Mouse (Mus musculus) intestine, embryonic 14.5 days (tissue): ENCODE data around the gene Fhit. TPM values are rescaled to one million over a fixed set of nuclear protein-coding genes. Genes with fewer than 3 reads are reported as not detected.

Source experiments
- ATAC-seq: fragments of 200-750 bp; cut with Nextera tagmentation; replicated peaks from 2 replicates; pipeline ENCODE4 v1.8.0; 2017; ENCODE audit warnings: low read depth, moderate number of reproducible peaks, moderate TSS enrichment, moderate library complexity; ENCODE audit not compliant: low FRiP score, low TSS enrichment
- DNase-seq: peaks from one replicate; pipeline ENCODE4 v3.0.0-alpha.2; 2018; ENCODE audit warnings: low spot score
- H3K27ac ChIP-seq: fragments of 300-500 bp; sonication (generic); 2 replicates; pipeline ENCODE4 v1.5.1; 2014; ENCODE audit warnings: low read depth, mild to moderate bottlenecking, control low read depth
- H3K27me3 ChIP-seq: fragments of 300-500 bp; sonication (generic); replicated peaks from 2 replicates; pipeline ENCODE4 v1.6.1; 2014; ENCODE audit warnings: low read length, control low read depth; ENCODE audit not compliant: control insufficient read depth, insufficient read depth
- H3K36me3 ChIP-seq: fragments of 300-500 bp; sonication (generic); 2 replicates; pipeline ENCODE4 v1.6.1; 2014; ENCODE audit warnings: low read length, control low read depth; ENCODE audit not compliant: control insufficient read depth, insufficient read depth
- H3K4me1 ChIP-seq: fragments of 300-500 bp; sonication (generic); replicated peaks from 2 replicates; pipeline ENCODE4 v1.6.1; 2014; ENCODE audit warnings: low read length, control low read depth, mixed read lengths; ENCODE audit not compliant: control insufficient read depth, insufficient read depth
- H3K4me2 ChIP-seq: fragments of 300-500 bp; sonication (generic); 2 replicates; pipeline ENCODE4 v1.6.1; 2014; ENCODE audit warnings: low read length
- H3K4me3 ChIP-seq: fragments of 300-500 bp; sonication (generic); 2 replicates; pipeline ENCODE4 v1.5.1; 2014; ENCODE audit warnings: low read depth, low read length, control low read depth, mixed read lengths
- H3K9ac ChIP-seq: fragments of 300-500 bp; sonication (generic); 2 replicates; pipeline ENCODE4 v1.6.1; 2014; ENCODE audit warnings: mild to moderate bottlenecking, low read length
- H3K9me3 ChIP-seq: fragments of 300-500 bp; sonication (generic); 2 replicates; pipeline ENCODE4 v1.6.1; 2016; ENCODE audit warnings: low read length, control low read depth; ENCODE audit not compliant: control insufficient read depth
- WGBS: fragments of 180-500 bp; shearing (Covaris S2); extraction: QIAGEN DNeasy Blood & Tissue Kit; methylation state at CpG from one replicate; pipeline ENCODE4 v1.1.7; 2014; 5-methylcytosine and 5-hydroxymethylcytosine counted together
- polyA plus RNA-seq: library from polyadenylated mRNA; unstranded; fragments of >200 nt; fragmentation: Nextera tagmentation; extraction: Ambion mirVana; gene quantifications from 2 replicates; pipeline ENCODE4 v1.2.1, GENCODE M21; 2014

The Fhit gene
- polyA plus RNA-seq, 1 experiment from 2014 or later: 15.6 TPM

GRCm38 (mm10) chr14:9643700-9644099 is 1518.1 kb downstream of the Fhit start:
- Histone ChIP-seq H3K4me3 (no peak overlapping the region), H3K36me3 (no peaks in the 10 kb centered on the region), H3K4me2 (no peak overlapping the region), H3K27me3 (no peaks in the 10 kb centered on the region), H3K27ac (no peak overlapping the region), H3K9me3 (no peaks in the 10 kb centered on the region), H3K9ac (no peak overlapping the region), H3K4me1 (no peaks in the 10 kb centered on the region)
- DNase-seq (no peak), ATAC-seq (no peak)
- 72% methylated on average over 7 of the region's 7 CpGs for WGBS

- no peak overlapping the region for H3K4me2 ChIP-seq
- no peak for ATAC-seq
- DNase-seq: no peak
- no peak overlapping the region for H3K27ac ChIP-seq
- H3K9ac ChIP-seq: no peak overlapping the region
- H3K27me3 ChIP-seq: no peaks in the 10 kb centered on the region
- no peaks in the 10 kb centered on the region for H3K4me1 ChIP-seq
- 68% methylated on average over 6 of the region's 6 CpGs for WGBS
- H3K4me3 ChIP-seq: no peak overlapping the region
- no peaks in the 10 kb centered on the region for H3K9me3 ChIP-seq
- no peaks in the 10 kb centered on the region for H3K36me3 ChIP-seq
Measured at GRCm38 (mm10) chr14:9642628-9643027, 1519.2 kb downstream of the Fhit start.

GRCm38 (mm10) chr14:9642068-9642467 is 1519.8 kb downstream of the Fhit start:
- no peak for DNase-seq
- Histone ChIP-seq H3K4me2 (no peak overlapping the region), H3K36me3 (no peaks in the 10 kb centered on the region), H3K4me3 (no peak overlapping the region), H3K27ac (no peak overlapping the region), H3K9me3 (no peaks in the 10 kb centered on the region), H3K27me3 (no peaks in the 10 kb centered on the region), H3K9ac (no peak overlapping the region), H3K4me1 (no peaks in the 10 kb centered on the region)
- ATAC-seq: no peak
- WGBS: 82% methylated on average over 3 of the region's 3 CpGs

DNA sequence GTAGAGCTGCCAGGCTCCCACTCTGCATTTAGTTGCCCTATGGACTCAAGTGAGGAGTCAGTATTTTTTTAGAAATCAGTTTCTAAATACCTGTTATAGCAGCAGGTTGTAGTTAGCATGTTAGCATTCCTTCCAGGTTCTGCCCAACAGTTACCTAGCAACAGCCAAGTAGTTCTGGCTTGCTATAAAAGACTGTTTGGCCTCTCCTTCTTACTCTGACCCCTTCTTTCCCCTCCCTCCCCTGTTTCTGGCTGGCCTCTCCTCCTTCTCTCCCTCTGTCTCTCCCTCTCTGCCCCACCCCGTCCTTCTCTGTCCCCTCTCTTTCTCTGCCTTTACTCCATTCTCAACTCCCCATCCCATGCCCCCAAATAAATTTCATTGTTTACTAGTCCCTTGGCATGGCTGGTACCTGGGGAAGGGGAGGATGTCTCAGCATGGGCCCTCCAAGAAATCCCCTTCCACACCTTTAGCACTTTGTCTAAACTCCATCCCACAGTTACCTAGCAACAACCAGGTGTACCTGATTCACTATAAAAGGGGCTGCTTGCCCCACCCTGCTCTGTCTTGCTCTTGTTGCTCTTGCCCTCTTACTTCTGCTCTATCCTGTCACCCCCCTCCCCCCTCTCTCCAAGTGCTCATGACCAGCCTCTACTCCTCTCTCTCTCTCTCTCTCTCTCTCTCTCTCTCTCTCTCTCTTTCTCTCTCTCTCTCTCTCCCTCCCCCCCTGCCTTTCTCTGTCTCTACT is 1527.4 kb downstream of the Fhit start:
- ATAC-seq (no peak), DNase-seq (no peak)
- 56% methylated on average over 1 of the region's 1 CpGs for WGBS

GRCm38 (mm10) chr14:9632537-9632936 is 1529.3 kb downstream of the Fhit start:
- 37% methylated on average over 3 of the region's 3 CpGs for WGBS
- Histone ChIP-seq H3K9me3 (no peaks in the 10 kb centered on the region), H3K4me3 (no peak overlapping the region), H3K4me2 (no peak overlapping the region), H3K9ac (no peak overlapping the region), H3K27ac (no peak overlapping the region), H3K27me3 (no peaks in the 10 kb centered on the region), H3K36me3 (no peaks in the 10 kb centered on the region), H3K4me1 (no peaks in the 10 kb centered on the region)
- DNase-seq (no peak), ATAC-seq (no peak)

More for the DNA sequence above, 1527.4 kb downstream of the Fhit start:
- H3K4me3 ChIP-seq: no peak overlapping the region
- no peak overlapping the region for H3K4me2 ChIP-seq
- no peak overlapping the region for H3K27ac ChIP-seq
- no peaks in the 10 kb centered on the region for H3K36me3 ChIP-seq
- H3K9ac ChIP-seq: no peak overlapping the region
- no peaks in the 10 kb centered on the region for H3K9me3 ChIP-seq
- no peaks in the 10 kb centered on the region for H3K27me3 ChIP-seq
- H3K4me1 ChIP-seq: no peaks in the 10 kb centered on the region

DNA sequence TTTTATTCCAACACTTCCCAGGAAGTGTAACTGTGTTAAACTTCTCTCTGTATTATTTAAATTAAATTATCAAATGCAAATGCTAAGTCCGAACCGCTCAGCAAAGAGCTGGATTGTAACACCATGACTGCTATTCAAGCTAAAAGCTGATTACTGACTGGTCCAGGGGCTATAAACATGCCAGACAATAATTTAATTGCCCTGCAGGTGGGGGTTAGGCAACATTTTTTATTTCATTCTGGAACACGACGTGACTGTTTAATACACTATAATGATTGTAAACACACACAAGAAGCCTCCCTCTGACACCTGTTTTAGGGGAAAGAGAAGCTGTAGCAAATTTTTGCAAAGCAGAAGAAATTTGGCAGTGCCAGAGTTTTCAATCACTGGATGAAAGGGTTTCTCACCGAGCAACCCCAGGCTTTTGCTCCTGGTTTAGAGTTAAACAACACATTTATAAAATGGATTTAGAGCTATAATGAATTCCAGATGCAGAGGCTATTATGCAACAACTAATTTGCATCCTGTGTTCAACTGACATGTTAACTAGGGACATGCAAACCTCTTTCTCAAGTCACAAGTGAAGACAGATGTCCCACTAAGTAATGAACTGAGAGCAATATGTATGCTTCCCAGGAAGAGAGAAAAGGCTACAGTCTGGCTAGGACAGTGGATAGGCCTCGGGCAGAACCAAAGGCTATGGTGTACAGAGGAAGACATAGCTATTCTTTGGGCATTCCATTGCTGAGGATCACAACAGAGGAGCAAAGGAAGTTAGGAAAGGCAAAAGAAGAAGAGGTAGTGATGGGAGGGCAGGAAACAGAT is 1538.4 kb downstream of the Fhit start:
- H3K27me3 ChIP-seq: no peaks in the 10 kb centered on the region
- H3K9me3 ChIP-seq: no peaks in the 10 kb centered on the region
- WGBS: 44% methylated on average over 6 of the region's 6 CpGs
- no peak for ATAC-seq
- no peak overlapping the region for H3K27ac ChIP-seq
- H3K9ac ChIP-seq: no peak overlapping the region
- no peak overlapping the region for H3K4me3 ChIP-seq
- H3K4me2 ChIP-seq: no peak overlapping the region
- H3K4me1 ChIP-seq: no peaks in the 10 kb centered on the region
- no peak for DNase-seq
- no peaks in the 10 kb centered on the region for H3K36me3 ChIP-seq

- no peaks in the 10 kb centered on the region for H3K36me3 ChIP-seq
- ATAC-seq: no peak
Measured at GRCm38 (mm10) chr14:9620902-9621540, 1540.8 kb downstream of the Fhit start.

GRCm38 (mm10) chr14:9619840-9620239 is 1542.0 kb downstream of the Fhit start:
- no peak for ATAC-seq
- DNase-seq: no peak
- H3K27ac ChIP-seq: no peak overlapping the region
- H3K9me3 ChIP-seq: no peaks in the 10 kb centered on the region
- no peaks in the 10 kb centered on the region for H3K36me3 ChIP-seq
- H3K27me3 ChIP-seq: no peaks in the 10 kb centered on the region
- whole genome bisulfite sequencing: 37% methylated on average over 1 of the region's 1 CpGs
- no peak overlapping the region for H3K4me2 ChIP-seq
- H3K4me1 ChIP-seq: no peaks in the 10 kb centered on the region
- no peak overlapping the region for H3K9ac ChIP-seq
- H3K4me3 ChIP-seq: no peak overlapping the region

More at GRCm38 (mm10) chr14:9620902-9621540, 1540.8 kb downstream of the Fhit start:
- H3K4me2 ChIP-seq: no peak overlapping the region
- H3K4me3 ChIP-seq: no peak overlapping the region
- no peaks in the 10 kb centered on the region for H3K4me1 ChIP-seq
- no peak overlapping the region for H3K9ac ChIP-seq
- no peak for DNase-seq
- H3K27me3 ChIP-seq: no peaks in the 10 kb centered on the region
- no peak overlapping the region for H3K27ac ChIP-seq
- H3K9me3 ChIP-seq: no peaks in the 10 kb centered on the region
- WGBS: 36% methylated on average over 3 of the region's 3 CpGs
